Mouse (Mus musculus) ovary, postnatal 14 days (tissue): ENCODE results near the gene Neb.
A peak's percentile ranks its signal among the peaks of the same experiment; 100 is the strongest.

Experiments used
- DNase-seq: peaks from one replicate; pipeline ENCODE4 v3.0.0; 2022; ENCODE audit warnings: low spot score

Neb gene

DNA sequence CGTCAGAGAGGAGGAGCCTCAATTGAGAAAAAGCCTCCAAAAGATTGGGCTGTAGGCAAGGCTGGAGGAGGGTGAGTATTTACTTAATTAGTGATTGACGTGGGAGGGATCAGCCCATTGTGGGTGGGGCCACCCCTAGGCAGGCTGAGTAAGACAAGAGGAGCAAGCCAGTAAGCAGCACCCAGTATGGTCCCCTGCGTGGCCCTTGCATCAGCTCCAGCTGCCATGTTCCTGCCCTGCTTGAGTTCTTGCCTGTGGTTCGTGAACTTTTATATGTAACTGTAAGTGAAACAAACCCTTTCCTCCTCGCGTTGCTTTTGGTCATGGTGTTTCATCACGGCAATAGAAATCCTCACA is at the start of gene Neb:
Neb (minus strand) TSS at position 27 of the 357 bp plus-strand sequence.
- DNase-seq, result no peak

DNA sequence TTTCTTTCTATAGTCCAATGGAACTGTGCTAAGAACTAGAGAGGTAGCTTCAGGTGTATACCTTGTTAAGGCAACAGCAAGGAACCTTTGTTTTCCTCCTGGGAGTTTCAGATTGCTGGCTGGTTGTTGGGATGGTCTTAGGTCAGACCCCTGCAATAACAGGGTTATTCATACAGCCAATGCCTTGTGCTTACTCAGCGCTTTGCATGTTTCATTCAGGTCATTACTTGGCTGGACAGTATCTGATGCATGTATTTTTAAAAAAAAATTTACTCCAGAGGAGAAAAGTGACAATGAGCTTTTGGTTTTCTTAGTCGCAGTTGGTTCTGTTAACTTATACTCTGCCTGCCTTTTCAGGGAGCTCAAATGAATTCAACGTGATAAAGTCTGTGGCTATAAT is 49.1 kb upstream of the Neb start:
- no peak for DNase-seq

DNA sequence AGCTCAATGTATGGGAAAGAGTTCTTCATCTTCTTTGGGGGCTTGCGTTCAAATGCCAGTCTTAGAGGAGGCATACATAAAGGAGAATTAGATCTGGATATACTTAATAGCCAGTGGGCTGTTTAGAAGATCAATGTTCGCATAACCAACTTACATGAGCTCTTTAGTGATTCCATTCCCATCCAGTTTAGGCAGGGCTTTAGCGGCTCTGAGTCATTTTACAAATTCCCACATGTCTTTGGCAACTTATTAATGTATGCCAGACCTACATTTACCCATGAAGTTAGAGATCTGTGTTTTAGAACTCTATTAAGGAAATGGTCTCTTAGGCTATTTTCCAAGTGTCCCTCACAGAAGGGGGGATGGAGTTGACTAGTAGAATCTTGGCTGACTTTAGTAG is 47.8 kb upstream of the Neb start:
- no peak for DNase-seq

DNA sequence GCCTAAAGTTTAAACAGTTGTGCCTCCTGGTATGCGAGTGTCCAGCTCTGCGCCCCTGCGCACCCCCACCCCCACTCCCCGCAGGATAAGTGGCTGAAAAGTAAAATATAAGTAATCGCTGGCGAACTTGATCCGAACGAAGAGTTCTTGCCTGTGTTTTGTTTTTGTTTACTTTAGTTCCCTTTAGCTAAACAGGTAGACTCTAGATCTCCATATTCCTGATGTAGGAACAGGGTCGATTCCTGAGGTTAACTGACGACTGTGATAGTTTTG is 47.2 kb upstream of the Neb start:
- DNase-seq, result no peak

DNA sequence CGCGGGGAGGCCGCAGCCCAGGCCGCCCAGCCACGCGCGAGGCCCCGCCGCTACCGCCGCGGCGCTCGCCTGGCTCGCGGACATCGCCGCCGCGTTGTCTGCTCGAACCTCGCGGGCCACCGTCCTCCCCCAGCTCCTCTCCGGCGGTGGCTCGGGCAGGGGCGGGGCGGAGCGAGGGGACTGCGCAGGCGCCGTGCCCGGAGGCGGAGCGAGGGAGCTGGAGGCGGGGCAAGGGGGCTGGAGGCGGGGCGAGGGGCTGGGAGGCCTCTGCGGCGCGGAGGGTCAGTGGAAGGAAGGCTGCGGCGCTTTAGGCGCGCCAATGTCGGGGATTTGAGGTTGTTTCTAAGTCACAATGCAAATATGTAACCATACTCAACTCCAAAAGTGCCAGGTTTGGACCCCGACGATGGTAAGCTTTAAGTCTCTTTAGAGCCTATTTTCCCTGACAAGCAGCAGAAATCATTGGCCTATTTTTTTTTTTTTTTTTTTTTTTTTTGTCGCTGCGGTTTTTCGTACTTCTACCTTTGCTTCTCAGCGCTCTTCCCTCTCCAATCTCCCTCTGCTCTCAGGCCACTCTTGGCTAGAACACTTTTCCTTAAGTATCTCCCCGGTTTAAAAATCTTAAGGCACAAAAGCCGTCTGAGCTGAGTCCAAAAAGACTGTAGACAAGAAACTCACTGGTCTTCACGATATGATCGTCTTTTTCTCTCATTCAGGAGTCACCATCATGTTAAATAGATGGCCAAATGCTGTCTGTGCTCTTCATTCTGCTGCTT is 46.7 kb upstream of the Neb start, which contains the start of gene Arl5a:
Arl5a (minus strand) TSS at position 155 of the 776 bp plus-strand sequence.
- peak; percentile 98 for DNase-seq

DNA sequence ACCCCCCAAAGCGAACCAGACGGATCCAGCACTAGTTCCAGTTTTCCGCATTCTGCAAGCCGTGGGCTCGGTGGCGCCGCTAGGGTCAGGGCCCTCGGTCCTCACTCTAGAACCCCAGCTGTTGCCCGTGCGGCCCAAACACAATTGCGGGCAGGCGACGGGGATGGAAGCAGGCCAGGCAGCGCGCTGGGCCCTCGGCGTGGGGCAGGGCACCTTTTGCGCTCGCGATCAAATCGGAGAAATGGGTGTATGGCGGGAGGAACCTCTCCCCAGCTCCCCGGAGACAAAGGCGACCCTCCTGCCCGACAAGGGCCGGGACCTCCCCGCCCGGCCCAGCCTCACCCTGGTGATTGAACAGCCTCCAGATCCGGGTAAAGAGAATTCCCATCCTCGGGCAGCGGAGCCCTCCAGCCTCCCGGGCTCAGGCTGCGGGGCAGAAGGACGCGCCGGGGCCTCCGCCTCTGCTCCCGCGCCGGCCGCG is 46.0 kb upstream of the Neb start:
- DNase-seq, result no peak

DNA sequence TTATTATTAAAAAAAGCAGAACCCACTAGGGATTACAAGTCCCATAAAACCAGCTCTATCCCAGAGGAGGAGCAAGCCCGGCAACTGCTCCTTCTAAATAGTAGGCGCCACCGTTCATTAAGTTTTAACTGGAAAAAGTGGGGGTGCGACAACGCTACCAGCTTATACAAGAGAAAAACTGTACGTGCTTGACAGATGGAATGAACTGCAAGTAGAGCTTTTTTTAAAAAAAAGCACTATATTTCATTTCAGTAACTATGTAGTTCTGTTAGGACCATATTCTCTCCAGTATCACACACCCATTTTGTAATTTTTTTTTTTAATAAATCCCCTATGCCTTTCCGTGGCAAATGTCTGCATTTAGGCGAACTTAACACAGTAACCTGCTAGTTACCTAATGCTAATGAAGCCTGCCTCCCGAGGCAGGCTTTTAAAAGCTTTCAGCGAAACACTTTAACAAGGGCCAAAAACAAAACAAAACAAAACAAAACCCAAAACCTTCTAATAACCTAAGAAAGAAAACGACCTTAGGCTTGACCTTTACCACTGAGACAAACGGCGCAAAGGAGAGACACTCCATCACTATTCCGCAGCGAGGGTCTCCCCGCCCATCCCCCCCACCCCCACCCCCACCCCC is 45.5 kb upstream of the Neb start:
- no peak for DNase-seq

DNA sequence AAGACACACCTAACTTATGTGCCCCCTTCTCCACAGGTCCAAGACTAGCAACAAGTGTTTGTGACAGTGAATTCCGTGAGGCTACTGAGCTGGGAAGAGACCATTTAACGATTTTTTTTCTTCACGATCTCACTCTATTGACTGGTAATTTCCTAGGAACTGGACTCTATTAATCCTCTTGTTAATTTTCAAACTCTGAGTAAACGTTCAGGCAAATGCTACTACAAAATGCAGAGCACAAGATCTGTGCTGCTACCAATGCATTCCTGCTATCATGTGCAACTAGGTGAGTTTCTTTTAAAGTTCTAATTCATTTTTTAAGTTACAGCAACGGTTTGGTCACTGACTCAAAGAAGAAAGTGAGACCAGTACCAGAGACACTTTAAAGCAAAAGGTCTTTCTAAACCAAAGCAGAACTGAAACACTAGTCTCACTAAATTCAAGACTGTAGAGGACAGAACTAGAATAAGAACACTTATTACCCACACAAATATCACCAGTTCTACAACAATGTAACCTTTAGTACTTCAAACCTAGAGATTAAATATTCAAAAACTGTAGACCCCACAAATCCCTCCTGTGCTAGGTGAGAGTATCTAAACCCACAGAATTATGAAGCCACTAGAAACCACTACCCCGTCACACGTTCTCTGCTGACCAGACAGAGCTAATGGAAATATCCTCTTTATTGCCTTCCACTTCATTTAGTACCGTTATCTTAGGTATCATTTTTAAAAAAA is 44.8 kb upstream of the Neb start:
- no peak for DNase-seq

DNA sequence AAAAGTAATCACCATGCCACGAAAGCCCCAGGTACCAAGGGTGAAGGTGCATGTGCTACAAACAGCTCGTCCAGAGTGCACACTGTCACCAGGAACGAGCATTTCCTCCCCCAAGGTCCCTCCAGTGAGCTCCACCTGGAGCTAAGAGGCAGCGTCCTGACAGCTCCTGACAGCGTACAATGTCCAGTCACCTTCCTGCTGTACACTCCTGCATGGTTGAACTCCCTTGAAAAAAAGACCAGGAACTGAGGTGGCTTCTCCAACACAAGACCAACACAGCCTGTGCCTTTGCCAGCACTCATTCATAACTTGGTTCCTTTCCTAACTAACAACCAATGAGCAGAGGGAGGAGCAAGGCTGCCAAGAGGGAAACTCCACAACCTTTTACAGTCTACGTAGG is 42.9 kb upstream of the Neb start:
- no peak for DNase-seq

DNA sequence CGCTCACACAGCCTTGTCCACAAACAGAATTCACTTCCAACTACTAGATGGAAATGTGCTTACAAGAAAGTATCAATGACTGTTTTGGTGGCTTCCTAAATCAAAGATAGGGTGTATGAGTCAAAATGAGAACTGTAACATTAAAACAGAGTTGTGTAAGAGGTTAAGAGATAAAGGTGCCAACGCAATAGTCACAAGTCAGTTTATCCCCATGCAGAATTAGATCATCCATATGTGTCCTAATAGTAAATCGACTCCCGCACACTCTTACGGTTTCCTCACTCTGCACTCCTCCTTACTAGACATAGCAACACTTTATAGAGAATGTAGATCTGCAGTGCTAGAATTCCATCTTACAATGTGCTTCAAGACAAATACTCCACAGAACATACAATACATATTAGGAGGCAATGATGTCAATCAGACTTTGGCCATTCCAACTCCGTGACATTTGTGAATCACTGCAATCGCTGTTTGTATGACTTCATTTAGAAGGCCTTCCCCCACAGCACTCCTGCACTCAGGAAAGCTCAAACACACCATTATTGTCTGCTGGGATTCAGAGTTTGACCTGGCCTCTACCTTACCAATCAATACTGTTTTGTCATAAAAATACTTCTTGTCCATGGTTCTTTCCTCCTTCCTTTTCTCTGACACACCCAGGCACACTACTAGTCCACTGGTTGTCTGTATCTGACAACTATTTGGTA is 41.9 kb upstream of the Neb start:
- DNase-seq, result no peak

DNA sequence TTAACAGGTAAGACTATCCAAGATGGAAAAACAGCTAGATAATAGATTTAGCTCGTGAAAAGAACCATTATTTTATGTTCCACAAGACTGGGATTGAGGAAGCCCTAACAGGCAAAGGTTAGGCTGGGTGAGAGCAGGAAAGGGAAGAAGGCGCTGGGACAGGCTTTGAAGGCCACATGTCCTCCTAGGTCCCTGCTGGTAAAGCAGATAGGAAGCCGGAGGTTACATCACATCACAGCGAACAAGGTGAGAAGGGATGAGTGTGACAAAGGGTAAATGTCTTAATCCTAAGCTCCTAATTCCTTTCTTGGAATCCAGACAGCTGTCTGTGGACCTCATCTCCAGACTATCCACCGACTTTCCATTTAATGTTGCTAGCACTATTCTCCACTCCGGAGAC is 41.0 kb upstream of the Neb start:
- no peak for DNase-seq

DNA sequence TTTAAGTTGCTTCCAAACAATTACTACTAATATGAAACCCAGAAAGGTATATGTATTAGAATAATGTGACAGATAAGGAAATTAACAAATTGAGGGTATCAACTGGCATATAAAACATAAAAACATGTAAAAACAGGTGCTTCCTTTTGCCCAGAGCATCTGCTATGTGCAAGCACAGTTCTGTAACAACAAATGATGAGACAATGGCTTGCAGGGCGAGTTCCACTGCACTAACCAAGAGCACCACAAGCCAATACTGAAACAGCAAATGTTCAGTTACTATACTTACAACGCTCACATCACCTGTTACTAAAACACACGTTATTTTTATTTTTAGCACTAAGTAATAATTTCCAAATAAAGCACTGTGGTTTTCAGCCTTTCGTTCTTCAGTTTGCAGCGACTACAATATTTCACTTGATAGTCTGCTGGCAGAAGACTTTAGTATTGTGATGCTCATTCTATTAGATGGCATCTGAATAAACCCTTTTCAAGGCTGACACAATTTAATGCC is 34.3 kb upstream of the Neb start:
- no peak for DNase-seq

DNA sequence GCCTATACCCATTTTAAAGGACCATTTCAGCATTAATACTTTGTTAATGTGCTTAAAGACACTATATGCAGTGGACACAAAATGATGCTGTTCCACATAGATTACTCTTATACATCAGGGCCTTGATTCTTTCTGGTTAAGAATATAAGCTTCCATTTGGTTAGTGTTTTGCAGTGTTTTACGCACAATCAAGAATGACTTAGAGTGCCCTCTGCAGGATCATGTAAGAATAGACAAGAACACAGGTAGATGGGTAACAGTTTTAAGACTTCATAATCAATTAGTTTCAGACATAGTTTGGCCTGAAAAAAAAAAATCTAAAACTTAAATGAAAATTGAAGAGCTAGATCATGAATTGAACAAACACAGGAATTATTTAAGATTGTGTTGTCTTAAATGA is 28.2 kb upstream of the Neb start:
- no peak for DNase-seq

DNA sequence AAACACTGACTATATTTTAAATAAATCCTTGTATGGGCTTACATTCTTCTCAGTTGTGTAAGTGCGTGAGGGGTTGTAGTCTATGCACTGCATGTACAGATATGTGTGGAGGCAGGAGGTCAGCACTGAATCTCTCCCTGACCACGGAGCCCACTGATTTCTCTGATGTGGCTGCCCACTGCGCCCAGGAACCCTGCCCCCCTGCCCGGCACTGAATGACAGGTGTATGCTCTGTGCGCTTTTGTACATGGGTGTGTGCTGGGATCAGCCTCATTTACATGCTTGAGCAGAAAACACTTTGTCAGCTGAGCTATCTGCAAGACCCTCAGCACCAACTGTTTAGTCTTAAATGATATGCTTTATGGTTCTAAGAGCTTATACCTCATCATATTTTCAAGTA is 27.0 kb upstream of the Neb start:
- DNase-seq, result no peak

DNA sequence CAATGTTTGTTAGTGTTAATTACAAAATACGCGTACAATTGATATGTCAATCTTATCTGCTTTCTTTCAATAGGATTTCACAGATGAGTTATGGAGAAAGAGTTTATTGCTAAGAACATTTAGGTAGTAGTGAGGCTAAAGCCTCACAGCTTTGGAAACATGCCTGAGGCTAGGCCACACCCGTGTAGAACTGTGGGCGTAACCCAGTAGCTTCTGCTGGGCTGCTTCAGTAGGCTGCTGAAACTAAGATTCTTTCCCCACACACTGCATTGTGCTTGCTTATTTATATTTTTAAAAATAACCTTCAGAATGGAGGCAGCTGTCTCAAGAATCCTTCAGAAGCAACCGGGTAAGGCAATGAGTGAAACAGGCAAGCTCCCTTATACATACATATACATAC is 16.3 kb upstream of the Neb start:
- no peak for DNase-seq

DNA sequence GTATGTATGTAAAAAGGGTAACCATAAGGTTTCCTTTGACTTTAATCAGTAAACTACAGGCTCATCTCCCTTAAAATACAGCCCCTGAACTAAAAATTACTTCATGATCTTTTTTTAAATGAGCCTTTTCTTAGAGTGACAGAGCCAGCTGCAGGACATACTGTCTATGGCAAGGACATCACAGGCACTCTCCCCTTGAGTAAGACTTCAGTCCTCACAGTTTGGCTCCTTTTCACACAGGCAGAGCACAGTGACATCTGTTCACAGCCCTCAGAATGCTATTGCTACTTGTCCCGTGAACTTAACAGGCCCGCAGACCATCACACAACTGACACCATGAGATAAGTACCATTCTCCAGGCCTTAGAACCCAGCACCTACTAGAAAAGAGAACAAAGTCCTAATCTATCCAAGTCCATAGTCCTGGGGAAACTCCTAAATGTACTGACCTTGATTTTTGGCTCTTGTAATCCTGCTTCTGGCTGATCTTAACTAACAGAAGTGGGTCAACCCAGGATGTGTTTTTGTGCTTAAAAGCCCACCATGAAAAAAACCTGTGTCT is 12.2 kb upstream of the Neb start:
- no peak for DNase-seq

DNA sequence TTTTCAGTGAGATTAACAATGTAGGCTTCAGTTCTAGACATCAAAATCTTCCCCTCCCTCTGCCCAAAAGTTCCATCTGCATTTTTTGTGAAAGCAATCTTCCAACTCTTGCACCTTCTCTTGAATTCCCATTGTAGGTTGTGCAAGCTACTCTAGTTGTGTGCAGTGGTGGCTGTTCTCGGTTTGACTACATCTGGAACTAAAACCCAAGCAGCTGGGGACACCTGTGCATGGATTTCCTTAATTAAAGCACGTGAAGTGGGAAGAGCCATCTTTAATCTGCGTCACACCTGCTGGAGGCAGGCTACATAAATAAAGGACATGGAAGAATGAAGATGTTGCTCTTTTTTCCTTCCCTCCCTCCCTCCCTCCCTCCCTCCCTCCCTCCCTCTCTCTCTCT is 11.7 kb upstream of the Neb start:
- no peak for DNase-seq

DNA sequence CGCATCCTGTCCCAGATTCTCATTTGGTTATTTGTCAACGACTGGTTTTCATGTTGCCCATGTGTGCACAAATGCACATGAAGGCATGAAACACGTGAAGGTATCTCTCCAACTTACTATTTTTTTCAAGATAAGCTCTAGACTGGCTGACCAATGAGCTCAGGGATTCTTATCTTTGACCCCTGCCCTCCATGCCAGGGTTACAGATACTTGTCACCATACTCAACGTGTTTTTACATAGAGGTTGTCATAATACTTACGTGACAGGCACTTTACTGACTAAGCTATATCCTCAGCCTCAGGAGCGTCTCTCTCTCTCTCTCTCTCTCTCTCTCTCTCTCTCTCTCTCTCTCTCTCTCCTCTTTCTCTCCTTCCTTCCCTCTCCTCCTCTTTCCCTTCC is 8.2 kb upstream of the Neb start:
- no peak for DNase-seq

DNA sequence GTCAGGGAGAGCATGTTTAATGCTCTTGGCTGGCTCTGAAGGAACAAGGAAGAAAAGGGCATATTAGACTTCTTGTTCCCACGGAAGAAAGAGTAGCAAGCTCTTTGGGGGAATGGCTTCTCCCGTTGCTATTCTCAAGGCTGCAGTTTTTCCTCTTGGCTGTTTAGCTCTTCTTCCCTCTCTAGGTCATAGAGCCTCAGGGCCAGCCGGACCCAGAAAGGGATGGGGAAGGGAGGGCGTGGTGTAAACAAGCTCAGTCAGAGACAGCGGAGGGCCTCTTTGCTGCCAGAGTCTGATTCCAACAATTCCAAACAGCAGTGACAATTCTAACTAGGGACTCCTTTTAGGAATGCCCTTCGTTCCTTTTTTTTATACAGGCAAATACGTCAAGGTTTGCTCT is 7.8 kb upstream of the Neb start:
- no peak for DNase-seq

DNA sequence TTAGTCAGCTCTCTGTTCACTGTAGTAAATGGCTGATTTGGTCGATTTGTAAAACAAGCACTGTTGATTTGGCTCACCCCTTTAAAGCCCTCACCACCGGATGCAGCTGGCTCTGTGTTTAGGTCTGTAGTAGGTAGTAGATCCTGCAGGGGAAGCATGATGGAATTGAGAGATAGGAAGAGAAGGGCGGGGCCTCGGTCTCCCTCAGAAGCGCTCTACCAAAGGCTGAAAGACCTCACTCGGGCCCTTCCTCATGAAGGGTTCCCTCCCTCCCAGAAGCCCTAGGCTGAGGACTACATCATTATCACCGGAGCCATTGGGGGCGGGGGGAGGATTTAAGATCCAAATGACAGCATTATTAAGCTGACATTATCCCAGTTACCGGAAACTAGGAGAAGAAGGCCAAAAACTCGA is 581 bp upstream of the Neb start:
- no peak for DNase-seq

DNA sequence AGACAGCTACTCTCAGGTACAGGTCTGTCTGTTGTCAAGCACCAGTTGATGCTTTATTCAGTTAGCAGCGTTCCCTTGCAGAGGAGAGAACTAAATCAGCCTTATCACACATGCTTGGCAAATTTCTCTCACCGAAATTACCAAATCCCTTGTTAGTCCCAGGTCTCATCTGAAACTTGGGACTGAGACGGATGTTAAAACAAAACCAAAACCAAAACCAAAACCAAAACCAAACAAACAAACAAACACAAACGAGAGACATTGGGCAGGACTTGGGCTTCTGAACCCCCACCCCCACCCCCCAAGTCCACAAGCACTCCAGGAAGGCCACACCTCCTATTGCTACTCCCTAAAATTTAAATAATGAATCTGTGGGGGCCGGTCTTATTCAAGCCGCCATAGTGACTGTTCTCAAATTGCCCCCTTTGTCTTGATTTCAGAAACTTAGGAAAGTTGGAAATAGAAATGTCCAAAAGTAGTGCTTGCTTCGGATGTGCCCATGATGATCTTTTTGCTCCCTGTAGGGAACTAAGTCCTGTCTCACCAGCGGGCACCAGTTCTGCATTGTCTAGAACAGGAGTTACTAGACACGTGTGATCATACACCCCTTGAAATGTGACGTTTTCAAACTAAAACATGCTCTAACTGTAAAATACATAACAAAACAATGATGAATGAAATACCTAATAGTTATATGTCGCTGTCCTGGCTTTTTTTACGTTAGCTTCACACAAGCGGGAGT is 397 bp downstream of the Neb start:
- no peak for DNase-seq

DNA sequence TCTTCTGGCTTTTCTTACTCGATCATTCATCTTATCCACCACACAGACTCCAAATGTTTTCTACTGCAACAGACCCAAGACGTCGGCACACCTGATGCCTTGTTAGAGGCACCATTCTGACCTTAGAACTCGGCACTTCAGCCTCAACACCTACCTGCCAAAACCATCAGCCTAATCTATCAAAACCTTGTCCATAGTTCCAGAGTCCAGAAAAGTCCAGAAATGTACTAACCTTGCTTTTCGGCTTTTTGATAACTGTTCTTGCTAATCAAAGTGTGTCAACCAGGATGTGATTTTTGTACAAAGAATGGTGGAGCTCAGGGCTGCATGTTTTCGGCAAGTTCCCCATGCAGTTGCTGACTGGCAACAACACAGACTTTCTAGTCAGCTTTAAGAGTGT is 3.6 kb downstream of the Neb start:
- no peak for DNase-seq
